Mouse (Mus musculus) cortical plate, adult 2 months (tissue): ENCODE results near the gene Rbm26. TPM values are rescaled to one million over a fixed set of nuclear protein-coding genes. Genes with fewer than 3 reads are reported as not detected.

Experiments
- H3K27ac ChIP-seq: fragments of 200-500 bp; 2 replicates; pipeline ENCODE4 v1.5.1; 2012; ENCODE audit warnings: low read length, control low read depth, inconsistent platforms; ENCODE audit not compliant: insufficient read depth
- H3K4me1 ChIP-seq: fragments of 200-500 bp; 2 replicates; pipeline ENCODE4 v1.6.1; 2011; ENCODE audit warnings: low read length; ENCODE audit not compliant: control insufficient read depth, insufficient read depth
- H3K4me3 ChIP-seq: fragments of 200-500 bp; 2 replicates; pipeline ENCODE4 v1.5.1; 2011; ENCODE audit warnings: mild to moderate bottlenecking, low read length, control low read depth; ENCODE audit not compliant: insufficient read depth
- CTCF ChIP-seq: fragments of 200-500 bp; IDR thresholded peaks from 2 replicates; pipeline ENCODE4 v1.5.1; 2011; ENCODE audit warnings: mild to moderate bottlenecking, control low read depth, low read length; ENCODE audit not compliant: insufficient read depth; ENCODE audit errors: extremely low read depth
- POLR2A ChIP-seq: fragments of 200-500 bp; IDR thresholded peaks from 2 replicates; pipeline ENCODE4 v1.6.1; 2011; ENCODE audit warnings: mild to moderate bottlenecking, low read length, control low read depth; ENCODE audit not compliant: insufficient read depth; ENCODE audit errors: extremely low read depth
- polyA plus RNA-seq: library from polyadenylated mRNA; depleted of rRNA; stranded (reverse); fragments of >200 nt; gene quantifications from 2 replicates; pipeline ENCODE4 v1.2.3, GENCODE M21; 2012; rRNA removed

The Rbm26 gene
- polyA plus RNA-seq, 1 experiment, result 41.8 TPM

DNA sequence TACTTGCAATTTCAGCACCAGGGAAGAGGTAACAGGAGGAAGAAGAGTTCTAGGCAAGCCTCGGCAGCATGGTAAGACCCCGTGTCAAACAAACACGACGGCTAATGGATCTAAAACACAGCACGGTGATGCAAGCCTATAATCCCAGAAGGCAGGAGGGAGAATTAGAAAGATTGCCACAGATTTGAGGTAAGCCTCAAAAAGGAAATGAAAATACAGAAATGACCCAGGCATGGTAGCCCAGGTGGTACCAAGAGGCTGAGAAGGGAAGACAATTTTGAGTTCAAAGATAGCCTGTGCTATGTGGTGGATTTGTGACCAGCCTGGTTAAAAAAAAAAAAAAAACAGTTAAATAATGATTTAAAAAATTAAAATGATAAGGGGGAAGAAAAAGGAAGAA lies 109.1 kb downstream of the Rbm26 start:
- H3K4me3 ChIP-seq, result no peak overlapping the region
- H3K27ac ChIP-seq, result no peak overlapping the region
- H3K4me1 ChIP-seq, result no peaks in the 10 kb centered on the region
- TF ChIP-seq CTCF (no peak), POLR2A (no peak)

DNA sequence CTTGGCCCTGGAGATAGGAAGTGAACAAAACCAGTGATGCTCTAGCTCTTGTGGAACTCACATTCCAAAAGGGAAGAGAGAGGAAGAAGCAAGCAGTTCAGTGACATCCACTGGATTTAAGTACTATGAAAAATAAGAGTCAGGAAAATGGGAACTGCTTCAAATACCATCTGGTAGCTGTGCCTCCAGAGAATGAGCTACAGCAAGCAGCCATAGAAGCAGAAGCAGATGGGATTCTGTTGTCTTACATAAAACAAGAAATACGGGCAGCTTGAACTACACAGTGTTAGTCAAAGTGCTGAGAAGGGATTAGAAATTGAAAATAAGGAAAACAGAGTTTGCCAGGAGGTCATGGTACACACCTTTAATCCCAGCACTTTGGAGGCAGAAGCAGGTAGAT lies 112.9 kb downstream of the Rbm26 start:
- H3K4me3 ChIP-seq, result no peak overlapping the region
- no peak overlapping the region for H3K27ac ChIP-seq
- no peaks in the 10 kb centered on the region for H3K4me1 ChIP-seq
- TF ChIP-seq CTCF, result no peak
- no peak for TF ChIP-seq POLR2A

DNA sequence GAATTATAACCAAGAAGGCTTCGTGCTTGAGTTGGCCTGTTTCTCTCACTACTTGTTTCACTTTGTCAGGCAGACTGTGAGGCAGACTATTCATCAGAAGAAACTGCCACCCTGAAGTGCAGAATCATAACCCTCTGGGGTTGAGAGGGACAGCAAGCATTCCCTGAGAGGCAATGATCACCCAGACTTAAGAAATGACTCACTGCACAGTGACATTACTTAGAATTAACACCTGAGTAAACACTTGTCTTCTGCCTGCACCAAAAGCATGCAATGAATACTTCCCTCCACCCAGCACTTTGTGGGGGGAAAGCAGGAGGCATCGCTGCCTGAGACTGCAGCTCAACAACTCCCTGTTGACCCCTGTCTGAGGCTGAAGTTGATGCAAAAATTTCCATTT lies 115.9 kb downstream of the Rbm26 start:
- Histone ChIP-seq H3K4me3 (no peak overlapping the region), H3K4me1 (no peaks in the 10 kb centered on the region)
- TF ChIP-seq CTCF (no peak), POLR2A (no peak)

DNA sequence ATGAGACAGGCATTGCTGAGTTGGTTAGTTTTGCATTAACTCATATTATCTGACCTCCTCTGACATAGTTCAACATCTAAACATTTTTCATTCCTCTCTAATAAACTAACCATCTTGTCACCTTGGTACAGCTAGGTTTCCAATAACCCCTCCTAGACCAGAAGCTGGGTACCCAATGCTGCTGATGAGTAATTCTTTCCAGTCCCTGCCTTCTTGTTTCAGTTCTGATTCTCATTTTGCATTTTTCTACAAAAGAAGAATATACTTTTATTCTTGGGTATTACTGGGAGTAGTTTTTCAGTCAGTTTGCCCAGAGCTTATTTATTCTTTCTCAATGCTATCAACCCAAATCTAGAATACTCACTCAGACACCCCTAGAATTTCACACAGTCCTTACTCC lies 119.2 kb downstream of the Rbm26 start:
- Histone ChIP-seq H3K27ac (no peak overlapping the region), H3K4me3 (no peak overlapping the region), H3K4me1 (no peaks in the 10 kb centered on the region)
- TF ChIP-seq CTCF (no peak), POLR2A (no peak)

More for the DNA sequence above, 115.9 kb downstream of the Rbm26 start:
- no peak overlapping the region for H3K27ac ChIP-seq

Other genes starting within 250 kb of the Rbm26 start
- gene Ndfip2, start 81.2 kb upstream of the Rbm26 start, polyA plus RNA-seq, result 97.2 and 105 TPM in 2 replicates